Mouse (Mus musculus): ENCODE data around the gene Insl6. TPM values are rescaled to one million over a fixed set of nuclear protein-coding genes. Genes with fewer than 3 reads are reported as not detected.
A peak's percentile ranks its signal among the peaks of the same experiment; 100 is the strongest.

Insl6 gene
- 9.6 and 9.8 TPM in 2 replicates for polyA plus RNA-seq (2012; rRNA removed)

GRCm38 (mm10) chr19:29325053-29325851 lies at the start of gene Insl6:
Gene Insl6, minus strand, starts transcription at chr19:29325356.
- H3K27me3 ChIP-seq (ENCODE audit: control insufficient read depth, insufficient read depth, low read length), result no peaks in the 10 kb centered on the region
- no peaks in the 10 kb centered on the region for H3K36me3 ChIP-seq (ENCODE audit: control insufficient read depth, insufficient read depth, low read length)
- no peak for TF ChIP-seq CTCF (IDR thresholded peaks at IDR 0.05; ENCODE audit: borderline replicate concordance, control insufficient read depth, extremely low read depth, insufficient read depth, low read length, poor library complexity)
- no peak for TF ChIP-seq POLR2A (IDR thresholded peaks at IDR 0.05; ENCODE audit: control insufficient read depth, extremely low read depth, insufficient read depth, low read length, poor library complexity)
- 0 out of 2 replicates have a peak within 1 kb of the TSS, but pooled peaks have one; percentile 42 for H3K27ac ChIP-seq (ENCODE audit: control insufficient read depth, insufficient read depth, low read length)
- H3K4me3 ChIP-seq (ENCODE audit: control insufficient read depth, insufficient read depth, low read length), result peak within 1 kb of the TSS; percentile 65
- peaks cover 12% of the 10 kb centered on the region for H3K4me1 ChIP-seq (replicated peaks; ENCODE audit: control insufficient read depth, insufficient read depth, low read length)
- 5% methylated on average over 31 of the region's 31 CpGs for WGBS
- DNase-seq, result peak; percentile 72

- TF ChIP-seq POLR2A (IDR thresholded peaks at IDR 0.05; ENCODE audit: control insufficient read depth, extremely low read depth, insufficient read depth, low read length, poor library complexity), result no peak
- no peak for TF ChIP-seq CTCF (IDR thresholded peaks at IDR 0.05; ENCODE audit: borderline replicate concordance, control insufficient read depth, extremely low read depth, insufficient read depth, low read length, poor library complexity)
- DNase-seq, result no peak
- no peak overlapping the region for H3K27ac ChIP-seq (ENCODE audit: control insufficient read depth, insufficient read depth, low read length)
- H3K27me3 ChIP-seq (ENCODE audit: control insufficient read depth, insufficient read depth, low read length), result no peaks in the 10 kb centered on the region
- H3K4me3 ChIP-seq (ENCODE audit: control insufficient read depth, insufficient read depth, low read length), result no peak overlapping the region
- H3K36me3 ChIP-seq (ENCODE audit: control insufficient read depth, insufficient read depth, low read length), result peaks cover 18% of the 10 kb centered on the region; the same call in 1 of the 2 replicates
- WGBS, result 92% methylated on average over 9 of the region's 9 CpGs
- H3K4me1 ChIP-seq (replicated peaks; ENCODE audit: control insufficient read depth, insufficient read depth, low read length), result peaks cover 2% of the 10 kb centered on the region
Observed at GRCm38 (mm10) chr19:29374947-29375346, 49.8 kb upstream of the Insl6 start.

- Histone ChIP-seq H3K36me3 (ENCODE audit: control insufficient read depth, insufficient read depth, low read length) (peaks cover 18% of the 10 kb centered on the region; the same call in 1 of the 2 replicates), H3K27ac (ENCODE audit: control insufficient read depth, insufficient read depth, low read length) (no peak overlapping the region), H3K4me3 (ENCODE audit: control insufficient read depth, insufficient read depth, low read length) (no peak overlapping the region), H3K27me3 (ENCODE audit: control insufficient read depth, insufficient read depth, low read length) (no peaks in the 10 kb centered on the region), H3K4me1 (replicated peaks; ENCODE audit: control insufficient read depth, insufficient read depth, low read length) (peaks cover 4% of the 10 kb centered on the region)
- 90% methylated on average over 11 of the region's 11 CpGs for WGBS
- DNase-seq, result no peak
- no peak for TF ChIP-seq POLR2A (IDR thresholded peaks at IDR 0.05; ENCODE audit: control insufficient read depth, extremely low read depth, insufficient read depth, low read length, poor library complexity)
- no peak for TF ChIP-seq CTCF (IDR thresholded peaks at IDR 0.05; ENCODE audit: borderline replicate concordance, control insufficient read depth, extremely low read depth, insufficient read depth, low read length, poor library complexity)
Observed at GRCm38 (mm10) chr19:29373438-29373837, 48.3 kb upstream of the Insl6 start.

GRCm38 (mm10) chr19:29372621-29373020 lies 47.5 kb upstream of the Insl6 start:
- WGBS, result 72% methylated on average over 3 of the region's 3 CpGs
- H3K27me3 ChIP-seq (ENCODE audit: control insufficient read depth, insufficient read depth, low read length), result no peaks in the 10 kb centered on the region
- TF ChIP-seq CTCF (IDR thresholded peaks at IDR 0.05; ENCODE audit: borderline replicate concordance, control insufficient read depth, extremely low read depth, insufficient read depth, low read length, poor library complexity) (no peak), POLR2A (IDR thresholded peaks at IDR 0.05; ENCODE audit: control insufficient read depth, extremely low read depth, insufficient read depth, low read length, poor library complexity) (no peak)
- peak overlapping the region; percentile 46; the same call in 1 of the 2 replicates for H3K27ac ChIP-seq (ENCODE audit: control insufficient read depth, insufficient read depth, low read length)
- no peak for DNase-seq
- H3K4me1 ChIP-seq (replicated peaks; ENCODE audit: control insufficient read depth, insufficient read depth, low read length), result peaks cover 4% of the 10 kb centered on the region
- no peak overlapping the region for H3K4me3 ChIP-seq (ENCODE audit: control insufficient read depth, insufficient read depth, low read length)
- peaks cover 18% of the 10 kb centered on the region; the same call in 1 of the 2 replicates for H3K36me3 ChIP-seq (ENCODE audit: control insufficient read depth, insufficient read depth, low read length)

GRCm38 (mm10) chr19:29372138-29372537 lies 47.0 kb upstream of the Insl6 start:
- DNase-seq, result no peak
- peaks cover 7% of the 10 kb centered on the region for H3K4me1 ChIP-seq (replicated peaks; ENCODE audit: control insufficient read depth, insufficient read depth, low read length)
- H3K27me3 ChIP-seq (ENCODE audit: control insufficient read depth, insufficient read depth, low read length), result no peaks in the 10 kb centered on the region
- H3K4me3 ChIP-seq (ENCODE audit: control insufficient read depth, insufficient read depth, low read length), result no peak overlapping the region
- 9% methylated on average over 4 of the region's 4 CpGs for WGBS
- H3K27ac ChIP-seq (ENCODE audit: control insufficient read depth, insufficient read depth, low read length), result peak overlapping the region; percentile 53
- peaks cover 14% of the 10 kb centered on the region; the same call in 1 of the 2 replicates for H3K36me3 ChIP-seq (ENCODE audit: control insufficient read depth, insufficient read depth, low read length)
- TF ChIP-seq POLR2A (IDR thresholded peaks at IDR 0.05; ENCODE audit: control insufficient read depth, extremely low read depth, insufficient read depth, low read length, poor library complexity), result no peak
- TF ChIP-seq CTCF (IDR thresholded peaks at IDR 0.05; ENCODE audit: borderline replicate concordance, control insufficient read depth, extremely low read depth, insufficient read depth, low read length, poor library complexity), result no peak

GRCm38 (mm10) chr19:29371284-29372081 lies 46.3 kb upstream of the Insl6 start:
- Histone ChIP-seq H3K4me3 (ENCODE audit: control insufficient read depth, insufficient read depth, low read length) (peak overlapping the region; percentile 39), H3K27ac (ENCODE audit: control insufficient read depth, insufficient read depth, low read length) (peak overlapping the region; percentile 66), H3K36me3 (ENCODE audit: control insufficient read depth, insufficient read depth, low read length) (peaks cover 8% of the 10 kb centered on the region; the same call in 1 of the 2 replicates), H3K4me1 (replicated peaks; ENCODE audit: control insufficient read depth, insufficient read depth, low read length) (peaks cover 8% of the 10 kb centered on the region), H3K27me3 (ENCODE audit: control insufficient read depth, insufficient read depth, low read length) (no peaks in the 10 kb centered on the region)
- 31% methylated on average over 18 of the region's 18 CpGs for WGBS
- no peak for DNase-seq
- TF ChIP-seq CTCF (IDR thresholded peaks at IDR 0.05; ENCODE audit: borderline replicate concordance, control insufficient read depth, extremely low read depth, insufficient read depth, low read length, poor library complexity) (no peak), POLR2A (IDR thresholded peaks at IDR 0.05; ENCODE audit: control insufficient read depth, extremely low read depth, insufficient read depth, low read length, poor library complexity) (no peak)
